Mouse (Mus musculus) ES-E14 (cell line): ENCODE measurements around the gene Ppp3ca.
"Not testable (repeated sequence)": the region's sequence is repeated elsewhere in the genome, so short reads cannot be mapped to it uniquely, and the experiment has no call there.

Experiments used
- CHD2 ChIP-seq: IDR thresholded peaks from 2 replicates; pipeline ENCODE4 v1.6.1; 2014; ENCODE audit warnings: mild to moderate bottlenecking, low read depth, low read length, inconsistent platforms
- HCFC1 ChIP-seq: IDR thresholded peaks from 2 replicates; pipeline ENCODE4 v1.6.1; 2012; ENCODE audit warnings: low read length, inconsistent platforms, borderline replicate concordance; ENCODE audit not compliant: insufficient read depth
- MAFK ChIP-seq: IDR thresholded peaks from 2 replicates; pipeline ENCODE4 v1.6.1; 2014; ENCODE audit warnings: mild to moderate bottlenecking, low read depth, low read length, inconsistent platforms; ENCODE audit not compliant: insufficient read depth
- ZC3H11A ChIP-seq: IDR thresholded peaks from 2 replicates; pipeline ENCODE4 v1.6.1; 2012; ENCODE audit warnings: low read depth, mild to moderate bottlenecking, inconsistent platforms, low read length, borderline replicate concordance
- ZNF384 ChIP-seq: IDR thresholded peaks from 2 replicates; pipeline ENCODE4 v1.6.1; 2012; ENCODE audit warnings: low read depth, low read length, inconsistent platforms

- not testable (repeated sequence) for TF ChIP-seq HCFC1, ZC3H11A, CHD2, ZNF384, MAFK
These were observed 29.8 kb downstream of the Ppp3ca start for GRCm38 (mm10) chr3:136699711-136700110.
